Mouse (Mus musculus): ENCODE measurements around the gene Daam2. TPM values are rescaled to one million over a fixed set of nuclear protein-coding genes. Genes with fewer than 3 reads are reported as not detected.
A peak's percentile ranks its signal among the peaks of the same experiment; 100 is the strongest.

Gene Daam2
- total RNA-seq, 2 experiments from 2014 or later = not detected

DNA sequence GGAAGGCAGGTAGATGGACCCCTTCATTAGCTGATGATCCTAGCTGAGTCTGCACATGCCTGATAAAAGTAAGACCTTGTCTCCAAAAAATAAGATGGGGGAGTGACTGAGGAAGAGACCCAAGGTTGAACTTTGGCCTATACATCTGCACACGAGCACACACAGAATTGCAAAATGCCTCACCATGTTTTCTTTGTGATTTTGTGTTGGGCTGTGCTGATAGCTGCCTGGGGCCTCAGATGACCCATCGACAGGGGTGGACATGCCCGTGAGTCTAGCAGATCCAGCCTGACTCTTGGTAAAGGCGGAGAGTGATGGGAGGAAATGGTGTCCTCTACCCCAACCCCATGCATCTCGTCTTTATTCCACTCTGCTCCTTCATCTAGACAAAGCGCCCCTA, 129.9 kb downstream of the Daam2 start:
- ATAC-seq (replicated peaks; ENCODE audit: poor library complexity) = no peak

DNA sequence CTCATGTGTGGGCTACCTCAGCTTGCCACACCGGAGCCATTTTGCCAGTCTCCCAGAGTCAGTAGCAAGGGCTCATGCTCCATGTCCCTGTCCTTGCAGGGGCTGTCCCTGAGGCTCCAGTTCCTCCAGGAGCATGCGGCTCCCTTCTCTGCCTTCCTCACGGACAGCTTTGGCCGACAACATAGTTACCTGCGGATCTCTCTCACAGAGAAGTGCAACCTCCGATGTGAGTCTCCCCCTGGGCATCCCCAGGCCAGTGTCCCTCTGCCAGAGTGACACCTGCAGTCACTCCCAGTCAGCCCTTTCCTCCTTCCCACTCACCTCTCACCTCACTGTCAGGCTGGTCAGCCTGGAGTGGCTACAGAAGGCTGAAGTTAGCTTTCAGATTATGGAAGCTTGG, 131.1 kb downstream of the Daam2 start:
- ATAC-seq (replicated peaks; ENCODE audit: poor library complexity) = no peak

DNA sequence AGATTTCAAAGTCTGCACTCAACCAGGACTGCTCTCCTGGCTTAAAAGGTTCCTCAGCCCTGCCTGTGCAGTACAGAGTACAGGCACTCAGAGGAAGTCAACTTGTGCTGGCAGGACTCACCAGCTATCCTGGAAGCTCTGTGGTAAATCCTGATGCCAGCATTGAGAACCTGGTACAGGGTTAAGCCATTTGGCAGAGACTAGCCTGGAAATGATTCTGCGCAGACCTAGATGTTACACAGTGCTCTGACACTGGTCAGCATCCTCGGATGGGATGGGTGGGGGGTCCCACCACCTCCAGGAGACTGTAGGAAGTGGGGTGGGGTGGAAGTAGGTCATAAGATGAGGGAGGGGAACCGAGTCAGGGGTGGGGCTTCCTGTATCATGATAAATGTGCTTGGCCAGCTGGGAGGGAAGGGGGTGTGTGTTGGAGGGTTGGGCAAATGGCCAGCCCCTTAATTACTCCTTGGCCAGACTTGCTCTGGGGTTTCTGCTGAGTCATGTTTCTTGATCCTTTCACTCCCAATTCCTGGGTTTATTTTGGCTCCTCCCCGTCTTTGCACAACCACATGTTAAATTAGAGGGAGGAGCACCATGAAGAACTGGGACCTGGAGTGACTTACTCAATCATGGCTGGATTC, 132.0 kb downstream of the Daam2 start:
- ATAC-seq (replicated peaks; ENCODE audit: poor library complexity) = peak; percentile 8

DNA sequence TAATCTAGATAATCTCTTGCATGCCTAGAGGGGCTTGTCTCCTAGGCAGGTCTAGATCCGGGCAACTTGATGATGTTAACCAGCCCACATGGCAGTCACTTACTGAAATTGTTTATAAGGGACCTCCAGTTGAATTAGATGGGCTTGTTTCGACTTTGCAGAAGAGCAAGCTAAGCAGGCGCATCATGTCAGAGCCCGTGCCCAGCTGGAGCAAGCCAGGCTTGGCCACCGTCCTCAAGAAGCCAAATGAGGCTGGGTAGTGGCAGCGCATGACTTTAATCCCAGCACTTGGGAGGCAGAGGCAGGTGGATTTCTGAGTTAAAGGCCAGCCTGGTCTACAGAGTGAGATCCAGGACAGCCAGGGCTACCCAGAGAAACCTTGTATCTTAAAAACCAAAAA, 133.0 kb downstream of the Daam2 start:
- ATAC-seq (replicated peaks; ENCODE audit: poor library complexity) = no peak

DNA sequence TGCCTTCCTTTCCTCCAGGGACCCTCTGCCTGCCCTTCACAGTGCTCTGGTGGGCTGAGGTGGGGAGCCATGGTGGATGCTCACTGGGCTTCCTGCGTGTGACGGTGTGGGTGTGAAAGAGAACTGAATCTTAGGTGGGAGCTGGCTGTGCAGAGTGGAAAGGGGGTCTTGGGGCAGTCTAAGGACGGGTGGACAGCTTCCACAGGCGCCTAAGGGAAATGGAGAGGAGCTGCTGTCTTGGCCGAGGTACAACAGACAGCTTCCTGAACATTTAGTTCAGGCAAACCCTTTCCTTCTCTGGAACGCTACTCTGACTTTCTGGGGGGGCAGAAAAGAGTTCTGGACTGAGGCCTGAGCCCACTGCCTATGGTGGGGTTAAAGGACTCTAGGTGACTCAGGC, 134.0 kb downstream of the Daam2 start:
- ATAC-seq (replicated peaks; ENCODE audit: poor library complexity) = no peak

DNA sequence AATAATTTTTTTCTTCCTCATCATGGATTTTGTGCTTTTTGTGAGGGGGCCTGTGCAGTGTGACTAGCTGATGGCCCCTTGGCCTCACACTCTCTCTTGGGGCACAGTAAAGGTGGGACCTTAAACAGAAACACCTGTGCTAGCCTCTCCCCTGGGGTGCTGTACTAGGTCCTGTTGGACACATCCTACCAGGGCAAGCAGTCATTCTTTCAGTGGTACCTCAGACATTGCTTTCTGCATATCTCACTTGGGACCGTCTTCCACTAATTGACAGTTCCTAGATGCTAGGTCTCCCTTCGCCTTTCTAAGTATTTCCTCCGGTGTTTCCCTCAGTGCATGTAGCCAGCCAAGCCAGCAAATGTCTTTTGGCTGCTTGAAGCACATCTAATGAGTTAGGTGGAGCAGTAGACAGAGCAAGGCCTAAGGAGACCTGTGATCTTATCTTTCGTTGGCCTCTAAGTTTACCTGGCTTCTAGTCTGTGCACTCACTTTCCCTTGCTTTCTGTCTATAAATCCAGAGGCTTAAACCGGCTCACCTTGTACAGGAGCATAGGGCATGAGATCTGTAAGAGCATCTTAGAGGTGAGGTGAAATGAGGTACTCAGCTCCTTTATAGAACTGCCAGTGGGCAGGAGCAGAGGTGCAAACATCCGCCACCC, 134.5 kb downstream of the Daam2 start:
- ATAC-seq (replicated peaks; ENCODE audit: poor library complexity) = no peak

DNA sequence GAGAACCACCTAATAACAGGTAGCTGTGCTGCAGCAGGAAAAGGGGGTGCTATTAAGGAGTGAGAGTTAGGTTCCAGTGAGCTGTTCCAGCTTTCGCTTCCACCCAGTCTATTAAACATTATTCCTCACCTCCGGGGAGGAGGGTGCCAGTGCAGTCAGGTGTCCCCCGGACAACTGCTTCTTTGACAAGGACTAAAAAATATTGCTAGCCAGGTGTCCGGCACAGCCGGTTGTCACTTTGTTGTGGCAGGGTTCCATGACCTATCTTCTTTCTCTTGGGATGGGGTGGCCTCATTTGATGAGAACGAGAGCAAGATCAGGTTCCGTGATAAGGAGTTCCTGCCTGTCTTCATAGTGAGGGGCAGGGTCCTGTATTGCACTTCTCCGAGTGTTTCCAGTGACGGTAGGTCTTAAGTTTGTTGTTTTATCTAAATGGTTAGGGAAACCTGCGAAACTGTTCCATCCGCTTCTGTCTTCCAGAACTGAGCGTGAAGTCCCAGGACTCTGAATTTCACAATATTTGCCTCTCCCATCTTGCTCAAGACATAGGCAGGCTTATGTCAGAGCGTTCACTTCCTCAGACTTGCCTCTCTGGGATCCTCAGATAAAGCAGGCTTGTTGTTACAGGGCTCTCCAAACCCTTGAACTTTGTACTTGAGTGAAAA, 135.3 kb downstream of the Daam2 start:
- peak; percentile 60 for ATAC-seq (replicated peaks; ENCODE audit: poor library complexity)

DNA sequence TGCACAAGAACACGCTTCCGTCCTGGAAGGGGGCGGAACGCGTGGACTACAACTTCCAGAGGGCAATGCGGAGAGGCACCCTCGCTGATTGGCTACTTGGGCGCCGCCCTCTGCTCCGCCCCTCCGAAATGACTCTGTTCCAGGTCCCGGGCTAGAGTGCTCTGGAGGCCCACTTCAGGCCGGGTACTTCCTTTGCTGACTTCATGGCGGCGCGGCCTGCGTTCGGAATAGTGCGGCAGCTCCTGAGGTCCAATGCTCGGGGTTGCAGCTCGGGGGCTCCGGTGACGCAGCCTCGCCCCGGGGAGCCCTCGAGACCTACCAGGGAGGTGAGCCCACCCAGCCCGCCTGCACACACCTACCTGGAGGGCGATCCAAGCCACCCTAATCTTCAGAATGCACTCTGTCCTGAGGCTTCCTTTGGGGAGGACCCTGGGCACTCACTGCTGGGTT, 135.9 kb downstream of the Daam2 start, which contains the start of gene Mocs1:
Gene Mocs1, plus strand, starts transcription at position 124 of the 450 bp plus-strand sequence.
- peak; percentile 88 for ATAC-seq (replicated peaks; ENCODE audit: poor library complexity)

DNA sequence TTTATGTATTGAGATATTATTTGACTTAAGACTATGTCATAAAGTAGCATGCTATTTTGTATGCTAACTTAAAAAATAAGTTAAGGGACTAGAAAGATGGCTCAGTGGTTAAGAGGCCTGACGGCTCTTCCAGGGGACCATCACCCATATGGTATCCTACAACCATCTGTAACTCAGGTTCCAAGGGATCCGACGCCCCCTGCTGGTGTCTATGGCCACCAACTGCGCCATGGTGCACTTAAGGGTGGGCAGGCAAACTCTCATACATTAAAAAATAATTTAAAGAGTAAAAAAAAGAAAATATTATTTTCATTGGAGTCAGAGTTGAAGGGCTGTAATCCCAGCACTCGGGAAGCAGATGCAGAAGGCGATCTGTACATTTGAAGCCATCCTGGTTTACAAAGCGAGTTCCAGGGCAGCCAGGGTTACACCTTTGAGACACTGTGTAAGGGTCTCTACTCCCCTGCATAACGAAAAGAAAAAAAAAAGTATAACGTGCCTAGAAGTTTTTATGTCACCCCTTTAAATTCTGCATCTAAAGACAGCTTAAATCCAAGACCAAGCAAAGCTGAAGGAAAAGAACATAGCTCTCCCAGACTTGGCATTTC, 136.4 kb downstream of the Daam2 start:
- peak; percentile 25; the same call in 1 of the 2 replicates for ATAC-seq (replicated peaks; ENCODE audit: poor library complexity)

DNA sequence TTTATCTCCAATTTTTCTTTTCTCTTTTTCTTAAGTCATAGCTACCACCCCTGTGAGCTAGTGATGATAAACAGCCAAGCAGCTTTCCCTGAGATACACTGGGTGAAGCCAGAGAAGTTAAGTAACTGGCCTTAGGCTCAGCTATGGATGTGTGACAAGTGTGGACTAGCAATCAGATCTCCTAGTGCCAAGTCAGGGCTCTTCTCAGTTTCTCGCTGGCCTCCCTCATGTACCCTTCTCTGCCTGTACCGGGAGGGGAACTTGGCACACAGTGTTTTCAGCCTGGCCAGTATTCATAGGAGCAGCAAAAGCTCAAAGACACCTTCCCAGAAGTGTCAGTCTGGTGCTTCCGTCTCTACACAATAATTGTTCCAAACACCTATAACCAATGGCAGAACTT, 140.3 kb downstream of the Daam2 start:
- no peak for ATAC-seq (replicated peaks; ENCODE audit: poor library complexity)

DNA sequence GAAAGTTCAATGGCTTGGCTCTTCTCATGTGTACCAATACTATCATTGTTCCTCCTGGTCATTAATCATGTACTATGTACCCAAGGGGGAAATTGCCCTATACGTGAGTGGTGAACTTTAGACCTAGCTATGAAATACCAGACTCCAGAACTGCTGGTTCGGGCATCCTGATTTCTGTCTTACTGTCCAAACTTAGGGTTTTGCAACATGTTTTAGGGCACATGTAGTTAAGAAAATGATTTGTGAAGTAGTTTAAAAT, 141.1 kb downstream of the Daam2 start:
- ATAC-seq (replicated peaks; ENCODE audit: poor library complexity) = no peak

DNA sequence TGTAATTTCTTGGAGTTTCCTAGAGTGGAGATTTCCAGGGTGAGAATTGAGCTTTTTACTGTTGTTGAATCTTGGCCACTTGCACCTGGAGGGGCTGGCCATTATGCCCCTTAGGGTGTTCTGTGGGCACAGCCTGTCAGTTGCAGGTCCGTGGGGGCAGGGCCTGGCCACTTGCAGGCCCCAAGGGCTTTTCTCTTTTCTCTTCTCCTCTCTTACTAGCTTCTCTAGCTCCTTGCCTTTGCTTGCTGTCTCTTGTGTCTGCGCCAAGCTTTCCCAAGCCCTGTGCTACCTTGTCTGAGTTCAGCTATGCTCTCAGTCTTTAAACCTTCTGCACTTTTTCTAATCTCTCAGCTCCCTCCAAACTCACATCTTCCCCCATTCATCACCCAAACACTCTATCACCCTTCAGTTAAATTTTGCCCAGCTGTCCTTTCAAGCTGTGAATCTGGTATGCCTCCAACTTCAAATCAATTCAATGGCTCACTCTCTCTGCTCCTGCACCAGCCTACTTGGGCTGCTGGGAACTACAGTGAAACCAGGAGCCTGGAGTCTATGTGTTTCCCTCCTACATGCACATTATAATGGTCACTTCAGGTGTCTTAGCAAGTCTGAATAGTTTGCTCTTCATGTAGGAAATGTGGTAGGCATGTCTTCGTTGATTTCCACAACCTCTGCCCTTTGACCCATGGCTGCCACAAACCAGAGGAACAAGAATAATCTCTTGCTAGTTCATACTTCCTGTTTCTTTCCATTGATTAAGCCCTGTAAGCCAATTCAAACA, 141.7 kb downstream of the Daam2 start:
- peak; percentile 30 for ATAC-seq (replicated peaks; ENCODE audit: poor library complexity)

DNA sequence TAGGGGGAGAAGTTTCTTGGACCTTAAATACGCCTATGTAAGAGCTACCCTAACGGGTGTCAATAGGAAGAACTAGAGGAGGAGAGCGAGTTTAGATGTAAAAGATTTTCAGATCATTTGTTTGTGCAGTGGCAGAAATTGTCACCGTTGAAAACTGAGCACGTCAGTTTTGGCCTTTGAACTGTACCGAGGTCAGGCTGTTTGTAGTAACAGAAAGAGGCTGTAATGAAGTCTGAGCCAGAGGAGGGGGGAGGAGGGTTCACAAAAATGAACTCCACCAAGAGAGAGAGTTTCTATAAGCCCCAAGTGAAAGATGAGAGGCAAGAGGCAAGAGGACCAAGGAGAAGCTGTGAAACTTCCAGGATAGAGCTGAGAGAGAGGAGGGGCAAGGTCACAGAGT, 144.3 kb downstream of the Daam2 start:
- no peak for ATAC-seq (replicated peaks; ENCODE audit: poor library complexity)

DNA sequence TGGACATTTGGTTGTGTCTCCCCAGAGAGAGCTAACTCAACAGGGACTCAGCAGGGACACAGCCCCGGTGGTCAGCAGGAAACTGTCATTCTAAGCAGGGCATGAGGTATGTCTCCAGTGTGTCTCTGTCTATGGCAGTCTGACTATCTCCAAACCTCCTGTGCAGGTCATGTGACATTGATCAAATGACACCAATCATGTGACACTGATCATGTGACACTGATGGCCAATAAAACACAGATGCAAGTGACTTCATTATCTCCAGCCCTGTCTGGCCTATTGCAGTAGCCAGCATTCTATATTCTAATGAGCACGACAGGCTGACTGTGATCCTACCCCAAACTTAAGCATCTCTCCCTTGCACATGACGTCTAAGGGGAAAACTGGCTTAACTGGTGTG, 147.9 kb downstream of the Daam2 start:
- ATAC-seq (replicated peaks; ENCODE audit: poor library complexity) = no peak

DNA sequence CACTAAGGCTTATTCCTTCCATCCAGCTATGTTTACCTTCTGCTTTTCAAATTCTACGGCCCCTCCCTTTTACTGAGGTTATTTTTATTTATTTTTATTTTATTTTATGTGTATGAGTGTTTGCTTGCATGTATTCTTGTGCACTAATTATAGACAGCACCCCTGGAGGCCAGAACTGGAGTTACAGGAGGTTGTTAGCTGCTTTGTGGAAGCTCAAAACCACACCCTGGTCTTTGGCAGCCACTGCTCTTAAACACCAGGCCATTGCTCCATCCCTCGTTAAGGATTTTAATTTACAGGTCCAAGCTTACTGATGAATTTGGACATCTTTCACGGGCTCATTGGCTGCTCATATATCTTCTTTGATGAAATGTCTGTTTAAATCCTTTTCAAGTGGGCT, 150.6 kb downstream of the Daam2 start:
- peak; percentile 71 for ATAC-seq (replicated peaks; ENCODE audit: poor library complexity)

DNA sequence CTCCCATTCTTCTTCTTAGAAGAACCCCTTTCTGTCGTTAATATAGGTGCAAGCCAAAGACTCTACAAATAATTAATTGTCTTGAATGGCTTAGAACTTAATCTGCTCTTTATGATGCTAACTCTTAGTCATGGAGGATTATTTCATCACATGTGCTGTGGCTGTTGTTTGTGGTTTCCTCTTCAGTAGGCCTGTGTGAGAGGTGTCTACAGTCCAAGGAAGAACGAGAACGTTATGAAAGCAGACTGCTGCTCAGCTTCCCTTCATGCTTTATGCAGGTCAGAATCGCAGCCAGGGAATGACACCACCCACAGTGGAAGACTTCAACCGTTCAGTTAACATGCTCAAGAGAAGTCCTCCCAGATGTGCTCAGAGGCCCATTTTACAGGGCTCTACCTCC, 151.2 kb downstream of the Daam2 start:
- peak; percentile 96 for ATAC-seq (replicated peaks; ENCODE audit: poor library complexity)

Other genes starting within 250 kb of the Daam2 start
- gene Mocs1, start 136.0 kb downstream of the Daam2 start, total RNA-seq (2015) = 31.7 and 35.7 TPM in 2 replicates
- gene Mocs1, start 136.0 kb downstream of the Daam2 start, total RNA-seq (2017) = 13.8 and 15.7 TPM in 2 replicates
- gene Kif6, start 50.8 kb upstream of the Daam2 start, total RNA-seq (2015) = 0.17 TPM in 1 of 2 replicates, not detected in the other
- gene Kif6, start 50.8 kb upstream of the Daam2 start, total RNA-seq (2017) = 0.27 TPM in 1 of 2 replicates, not detected in the other